Mouse (Mus musculus): ENCODE measurements at regions not wholly inside any gene's neighbourhood (a gene's known extent, or its start where the extent isn't known, plus 50 kb on each side); places are given as distances from the start of the nearest gene placed in this dataset.

DNA sequence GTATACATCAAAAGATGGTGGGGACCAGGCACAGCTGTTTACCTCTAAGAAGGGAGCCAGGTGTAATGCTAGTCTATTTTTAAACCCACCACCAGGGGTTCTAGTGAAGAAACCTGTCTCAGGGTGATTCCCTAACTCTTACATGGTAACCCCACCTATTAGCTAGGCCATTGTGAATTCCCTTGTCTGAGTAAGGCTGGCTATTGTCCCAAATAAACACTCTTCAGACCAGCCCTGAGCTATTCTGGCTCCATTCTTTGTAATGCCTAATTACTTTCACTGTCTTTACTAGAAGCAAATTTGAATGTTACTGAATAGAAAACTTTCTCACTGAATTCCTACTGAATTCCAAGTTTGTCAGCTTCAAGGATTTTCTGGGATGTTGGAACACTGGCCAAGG is 177.2 kb upstream of the Gm10800 start:
- peak; percentile 88 for DNase-seq (ENCODE audit: low read depth, low spot score)

All from ES-CJ7 (cell line).